In genomic region chr16:34491225-34491624, GRCm38 (mm10) we compare ENCODE assay signal across 18 mouse cellular contexts.
DNase-seq lines count a peak whose midpoint lies in the region; ATAC-seq and TF ChIP-seq lines count a peak whose summit lies in the region.
"Had no signal": no experiment of that assay in that cellular context is flagged by ENCODE, and none has a peak within 500 bp of the region (broad histone marks: within the 10 kb centered on the region; RNA-seq: fewer than 3 reads in every experiment).

No protein-coding gene starts in this region.

- WGBS in heart, embryonic 12.5 days = 44% methylated on average over 8 of the region's 8 CpGs

- no peaks in the 10 kb centered on the region for H3K9me3 ChIP-seq in heart, embryonic 12.5 days (replicated peaks)
- H3K9me3 ChIP-seq: forebrain, embryonic 15.5 days; hindbrain, embryonic 13.5 days; neural tube, embryonic 12.5 days had no signal

- ATAC-seq in frontal cortex, adult (ENCODE audit: low TSS enrichment) = peak; percentile 50
- ATAC-seq in heart, embryonic 12.5 days (ENCODE audit: insufficient number of reproducible peaks, low FRiP score) = no peak
- ATAC-seq: forebrain, embryonic 15.5 days had no signal

- DNase-seq in frontal cortex, postnatal 10 days (ENCODE audit: low spot score in 2 of 2) = no peak
- no peak for DNase-seq in heart, postnatal 4 days
- no peak for DNase-seq in layer of hippocampus, adult 2 months (ENCODE audit: low spot score in 2 of 2)
- no peak for DNase-seq in layer of hippocampus, postnatal 14 days (ENCODE audit: low spot score in 2 of 2)
- DNase-seq in adrenal gland, adult 2 months = no peak
- DNase-seq: adrenal gland, postnatal 25 days; cerebellum, adult 9-10 months; gastrocnemius, postnatal 36 days; kidney, adult 11 months; lung, postnatal 4 days; midbrain, embryonic 14.5 days; thymus, adult 18-20 months; thymus, postnatal 4 days had no signal

- peak overlapping the region; percentile 67 for H3K27ac ChIP-seq in heart, embryonic 12.5 days (ENCODE audit: poor library complexity, severe bottlenecking)
- H3K27ac ChIP-seq in layer of hippocampus, adult 2 months = peak overlapping the region; percentile 32; the same call in 1 of the 2 replicates
- H3K27ac ChIP-seq: forebrain, embryonic 15.5 days; hindbrain, embryonic 13.5 days; neural tube, embryonic 12.5 days had no signal

- H3K4me2 ChIP-seq in heart, embryonic 12.5 days = peak overlapping the region; percentile 37
- H3K4me2 ChIP-seq: forebrain, embryonic 15.5 days; hindbrain, embryonic 13.5 days; neural tube, embryonic 12.5 days had no signal

- H3K36me3 ChIP-seq in heart, embryonic 12.5 days = no peaks in the 10 kb centered on the region
- H3K36me3 ChIP-seq: forebrain, embryonic 15.5 days; hindbrain, embryonic 13.5 days; neural tube, embryonic 12.5 days had no signal

- H3K9ac ChIP-seq in heart, embryonic 12.5 days = no peak overlapping the region
- H3K9ac ChIP-seq: forebrain, embryonic 15.5 days; hindbrain, embryonic 13.5 days; neural tube, embryonic 12.5 days had no signal

- no peak overlapping the region for H3K4me3 ChIP-seq in heart, embryonic 12.5 days
- no peak overlapping the region; the same call in 1 of the 2 replicates for H3K4me3 ChIP-seq in layer of hippocampus, adult 2 months
- H3K4me3 ChIP-seq: forebrain, embryonic 15.5 days; hindbrain, embryonic 13.5 days; neural tube, embryonic 12.5 days had no signal

- H3K4me1 ChIP-seq in heart, embryonic 12.5 days (replicated peaks) = peaks cover 37% of the 10 kb centered on the region

- no peaks in the 10 kb centered on the region for H3K27me3 ChIP-seq in heart, embryonic 12.5 days (replicated peaks)
- H3K27me3 ChIP-seq: forebrain, embryonic 15.5 days; hindbrain, embryonic 13.5 days; neural tube, embryonic 12.5 days had no signal

- TF ChIP-seq CTCF in layer of hippocampus, adult 2 months (conservative IDR thresholded peaks at IDR 0.05) = no peak
